Mouse (Mus musculus) liver, postnatal 0 days (tissue): ENCODE results near the gene Cstf1.

Experiments used
- CTCF ChIP-seq: sonication (generic); IDR thresholded peaks from 2 replicates; pipeline ENCODE4 v1.5.1; 2016; ENCODE audit warnings: antibody characterized with exemption, low read depth
- EP300 ChIP-seq: IDR thresholded peaks from 2 replicates; pipeline ENCODE4 v1.6.1; 2016; ENCODE audit warnings: antibody characterized with exemption, low read depth, mild to moderate bottlenecking

GRCm38 (mm10) chr2:172416876-172417275 is 46.4 kb downstream of the Cstf1 start:
- TF ChIP-seq EP300 (no peak), CTCF (no peak)
